Mouse (Mus musculus): ENCODE measurements at regions not wholly inside any gene's neighbourhood (a gene's known extent, or its start where the extent isn't known, plus 50 kb on each side); places are given as distances from the start of the nearest gene placed in this dataset.
A peak's percentile ranks its signal among the peaks of the same experiment; 100 is the strongest.

GRCm38 (mm10) chr4:75741585-75741984 lies 463.5 kb upstream of the Dmac1 start:
- no peak for DNase-seq (ENCODE audit: low spot score in 2 of 2)

- peak in 1 of 2 experiments; percentile 6 for DNase-seq (ENCODE audit: low spot score in 2 of 2)
These were observed 452.8 kb upstream of the Dmac1 start for GRCm38 (mm10) chr4:75730798-75731400.

GRCm38 (mm10) chr4:75714652-75715051 lies 436.5 kb upstream of the Dmac1 start:
- DNase-seq (ENCODE audit: low spot score in 2 of 2), result no peak

- DNase-seq (ENCODE audit: low spot score in 2 of 2), result no peak
These were observed 435.9 kb upstream of the Dmac1 start for GRCm38 (mm10) chr4:75713960-75714359.

GRCm38 (mm10) chr4:75700780-75701378 lies 422.8 kb upstream of the Dmac1 start:
- DNase-seq (ENCODE audit: low spot score in 2 of 2), result no peak

- DNase-seq (ENCODE audit: low spot score in 2 of 2), result no peak
These were observed 398.6 kb upstream of the Dmac1 start for GRCm38 (mm10) chr4:75676590-75677174.

- no peak for DNase-seq (ENCODE audit: low spot score in 2 of 2)
These were observed 362.9 kb upstream of the Dmac1 start for GRCm38 (mm10) chr4:75641046-75641445.

- no peak for DNase-seq (ENCODE audit: low spot score in 2 of 2)
These were observed 358.5 kb upstream of the Dmac1 start for GRCm38 (mm10) chr4:75636627-75637026.

- no peak for DNase-seq (ENCODE audit: low spot score in 2 of 2)
These were observed 311.8 kb upstream of the Dmac1 start for GRCm38 (mm10) chr4:75589901-75590300.

GRCm38 (mm10) chr4:75588095-75588875 lies 310.2 kb upstream of the Dmac1 start:
- DNase-seq (ENCODE audit: low spot score in 2 of 2), result no peak

- no peak for DNase-seq (ENCODE audit: low spot score in 2 of 2)
These were observed 301.8 kb upstream of the Dmac1 start for GRCm38 (mm10) chr4:75579865-75580264.

- DNase-seq (ENCODE audit: low spot score in 2 of 2), result peak in 1 of 2 experiments; percentile 2
These were observed 294.5 kb upstream of the Dmac1 start for GRCm38 (mm10) chr4:75572603-75573002.

- no peak for DNase-seq (ENCODE audit: low spot score in 2 of 2)
These were observed 289.5 kb upstream of the Dmac1 start for GRCm38 (mm10) chr4:75567630-75568029.

- DNase-seq (ENCODE audit: low spot score in 2 of 2), result no peak
These were observed 284.4 kb upstream of the Dmac1 start for GRCm38 (mm10) chr4:75562480-75562879.

- peak in 1 of 2 experiments; percentile 1 for DNase-seq (ENCODE audit: low spot score in 2 of 2)
These were observed 283.7 kb upstream of the Dmac1 start for GRCm38 (mm10) chr4:75561792-75562191.

- DNase-seq (ENCODE audit: low spot score in 2 of 2), result no peak
These were observed 259.7 kb upstream of the Dmac1 start for GRCm38 (mm10) chr4:75537787-75538186.

GRCm38 (mm10) chr4:75535067-75535466 lies 257.0 kb upstream of the Dmac1 start:
- DNase-seq (ENCODE audit: low spot score in 2 of 2), result no peak

GRCm38 (mm10) chr4:75529607-75530006 lies 251.5 kb upstream of the Dmac1 start:
- DNase-seq (ENCODE audit: low spot score in 2 of 2), result no peak

GRCm38 (mm10) chr4:75517459-75518158 lies 239.5 kb upstream of the Dmac1 start:
- DNase-seq (ENCODE audit: low spot score in 2 of 2), result no peak
